Mouse (Mus musculus): ENCODE measurements at regions not wholly inside any gene's neighbourhood (a gene's known extent, or its start where the extent isn't known, plus 50 kb on each side); places are given as distances from the start of the nearest gene placed in this dataset.

DNA sequence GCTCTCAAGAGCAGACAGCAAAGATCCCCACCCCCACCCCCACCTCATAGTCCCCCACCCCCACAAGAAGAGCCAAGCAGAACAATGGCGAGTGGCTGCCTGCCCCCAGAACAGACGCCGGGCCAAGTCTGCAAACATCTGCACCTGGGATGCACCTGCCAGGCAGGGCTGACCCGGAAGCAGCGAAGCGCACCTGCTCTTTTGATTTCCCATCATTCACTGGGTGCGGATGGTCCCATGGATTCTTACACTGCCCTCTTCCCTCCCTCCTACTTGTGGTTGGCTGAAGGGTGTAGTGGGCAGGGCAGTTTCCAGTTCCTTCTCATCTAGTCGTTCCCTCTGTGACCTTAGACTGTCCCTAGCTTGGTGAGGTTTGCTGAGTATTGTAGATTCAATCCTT is 277.7 kb upstream of the Prox1 start:
- TF ChIP-seq CTCF (conservative IDR thresholded peaks at IDR 0.05; ENCODE audit: insufficient read depth, insufficient read length, low read depth, low read length) (no peak), POLR2A (IDR thresholded peaks at IDR 0.05; ENCODE audit: low read depth, low read length) (no peak)
